Mouse (Mus musculus): ENCODE data around the gene Asap2.

Asap2 gene

DNA sequence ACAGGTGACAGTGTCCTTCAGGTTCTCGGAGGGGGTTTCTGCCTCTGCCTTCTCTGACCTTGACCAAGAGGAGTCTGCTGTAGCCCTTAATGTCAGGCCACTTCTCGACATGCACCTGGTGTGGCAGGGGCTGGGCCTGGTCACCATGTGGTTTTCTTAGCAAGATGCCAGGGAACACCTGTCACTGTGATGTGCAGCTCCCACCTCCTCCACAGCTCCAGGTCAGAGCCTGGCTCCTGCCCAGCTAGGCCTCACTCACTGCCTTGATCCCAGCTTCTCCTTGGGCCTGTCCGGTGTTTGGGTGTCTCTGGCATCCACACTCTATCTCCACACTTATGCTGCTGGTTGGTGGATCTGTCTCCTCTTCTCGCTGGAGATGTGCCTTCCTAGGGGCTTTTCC lies 142.8 kb downstream of the Asap2 start:
- DNase-seq (ENCODE audit: low read depth), result no peak

DNA sequence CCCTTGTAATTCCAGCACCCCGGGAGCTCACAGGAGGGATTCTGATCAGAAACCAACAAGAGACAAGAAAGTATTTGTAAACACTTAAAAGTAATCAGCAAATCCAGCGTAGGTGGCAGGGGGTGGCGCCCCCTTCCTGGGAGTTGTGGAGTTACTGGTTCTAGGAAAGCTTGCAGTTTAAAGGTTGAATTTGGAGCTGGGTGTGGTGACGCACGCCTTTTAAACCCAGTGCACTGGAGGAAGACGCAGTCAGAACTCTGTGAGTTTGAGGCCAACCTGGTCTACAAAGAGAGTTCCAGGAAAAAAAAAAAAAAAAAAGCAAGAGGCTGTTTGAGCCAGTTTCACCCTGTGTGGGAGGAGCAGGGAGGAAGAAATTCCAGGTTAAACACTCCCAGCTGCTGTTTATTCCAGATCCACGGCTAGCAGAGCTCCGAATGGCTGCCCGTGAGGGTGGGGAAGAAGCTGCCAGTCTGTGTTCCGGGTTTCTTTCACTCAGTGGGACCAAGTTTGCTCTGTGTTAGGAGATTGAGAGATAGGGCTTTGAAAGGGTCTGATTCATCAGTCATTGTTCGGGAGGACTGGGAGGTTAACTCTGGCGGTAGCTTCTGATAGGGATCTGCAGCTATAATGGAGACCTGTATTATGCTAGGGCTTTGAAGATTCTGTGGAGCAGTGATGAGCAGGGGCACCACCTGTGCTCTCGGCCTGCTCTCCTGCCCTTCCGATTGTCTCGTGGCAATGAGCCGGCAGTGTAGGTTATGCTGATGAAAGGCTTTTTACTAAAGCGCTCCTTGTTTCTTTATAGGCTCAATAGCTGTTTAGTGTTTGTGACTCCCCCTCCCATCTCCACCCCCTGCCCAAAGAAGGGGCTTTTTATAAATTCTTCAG lies 144.0 kb downstream of the Asap2 start:
- DNase-seq (ENCODE audit: low read depth), result peak; percentile 20

DNA sequence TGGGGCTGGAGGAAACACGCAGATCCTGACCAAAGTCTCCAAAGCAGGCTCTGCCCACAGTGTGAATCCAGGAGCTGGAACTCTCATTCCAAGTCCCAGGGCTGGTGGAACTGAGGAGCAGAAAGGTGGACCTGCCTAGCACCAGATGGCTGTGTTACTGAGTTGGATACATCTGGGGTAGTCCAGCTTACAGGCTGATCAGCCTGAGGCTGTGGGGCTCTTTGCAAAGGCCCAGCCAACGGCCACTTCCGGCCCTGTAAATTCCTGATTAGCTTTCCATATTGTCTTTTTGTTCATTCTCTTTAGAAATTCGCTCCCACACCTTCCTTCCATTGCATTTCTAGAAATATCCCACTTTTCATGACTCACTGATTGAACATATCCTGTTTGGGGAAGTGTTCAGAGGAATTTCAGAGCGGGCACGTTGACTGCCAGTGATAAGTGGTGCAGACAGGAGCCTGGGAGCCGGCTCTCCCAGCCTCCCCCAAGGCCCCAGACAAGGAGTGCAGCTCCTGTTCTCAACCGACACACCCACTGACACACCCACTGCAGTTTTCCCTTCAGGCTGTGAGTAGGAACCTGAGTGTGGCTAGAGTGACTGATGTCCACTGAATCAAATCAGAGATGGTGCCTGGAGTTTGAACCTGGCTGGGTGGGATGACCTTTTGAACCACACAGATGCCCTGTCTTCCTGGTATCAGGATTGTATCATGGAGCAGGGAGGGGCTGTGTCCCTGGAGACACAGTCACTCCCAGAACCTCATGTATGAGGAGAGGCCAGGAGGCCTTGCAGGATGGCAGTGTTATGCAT lies 145.6 kb downstream of the Asap2 start:
- DNase-seq (ENCODE audit: low read depth), result no peak

DNA sequence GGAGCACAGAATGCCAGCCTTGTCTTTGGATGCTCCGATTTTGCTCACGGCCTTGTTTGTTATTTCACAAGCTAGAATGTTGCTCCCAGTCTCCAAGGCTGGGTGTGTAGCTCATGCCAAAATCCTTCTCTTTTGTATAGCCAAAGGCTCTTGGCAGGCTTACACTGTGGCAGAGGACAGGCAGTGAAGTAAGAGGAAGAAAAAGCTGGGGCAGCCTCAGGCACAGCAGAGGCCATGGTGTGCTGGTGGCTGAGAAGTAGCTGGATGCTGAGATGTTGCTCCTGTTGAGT lies 146.1 kb downstream of the Asap2 start:
- no peak for DNase-seq (ENCODE audit: low read depth)

DNA sequence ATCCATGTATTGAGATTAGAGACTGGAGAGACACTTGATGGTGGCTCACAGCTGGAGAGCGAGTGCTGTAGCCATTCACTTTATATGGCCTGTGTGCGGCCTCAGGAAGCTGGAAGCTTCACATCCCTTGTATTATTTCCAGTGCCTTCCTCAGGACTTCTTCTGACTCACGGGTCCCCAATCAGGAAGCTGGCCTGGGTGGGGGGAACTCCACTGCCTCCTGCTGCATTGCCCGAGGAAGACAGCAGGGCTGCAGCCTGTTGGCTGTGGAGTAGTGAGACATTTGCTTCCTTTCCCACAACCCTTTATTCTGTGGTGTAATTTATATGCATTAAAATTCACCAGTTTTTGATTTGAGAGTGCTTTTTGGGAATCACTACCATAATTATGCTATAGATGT lies 149.3 kb downstream of the Asap2 start:
- DNase-seq (ENCODE audit: low read depth), result no peak

DNA sequence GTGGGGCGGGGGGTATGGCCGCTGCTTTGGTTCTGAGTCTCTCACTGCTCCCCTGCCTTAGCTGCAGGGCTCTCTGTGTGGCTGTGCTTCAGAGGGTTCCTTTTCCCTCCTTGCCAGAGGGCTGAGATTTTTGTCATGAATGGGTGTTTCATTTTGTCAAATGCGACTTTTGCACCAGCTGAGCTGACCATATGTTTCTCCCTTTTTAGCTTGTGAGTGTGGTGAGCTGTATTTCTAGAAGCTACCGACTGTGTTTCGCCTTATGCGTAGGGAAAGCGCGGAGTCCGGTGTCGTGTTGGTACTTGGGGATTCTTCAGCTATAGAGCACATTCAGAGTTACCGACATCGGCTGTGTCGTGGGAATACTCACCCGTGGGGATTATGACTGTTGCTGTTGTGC lies 149.9 kb downstream of the Asap2 start:
- DNase-seq (ENCODE audit: low read depth), result no peak

DNA sequence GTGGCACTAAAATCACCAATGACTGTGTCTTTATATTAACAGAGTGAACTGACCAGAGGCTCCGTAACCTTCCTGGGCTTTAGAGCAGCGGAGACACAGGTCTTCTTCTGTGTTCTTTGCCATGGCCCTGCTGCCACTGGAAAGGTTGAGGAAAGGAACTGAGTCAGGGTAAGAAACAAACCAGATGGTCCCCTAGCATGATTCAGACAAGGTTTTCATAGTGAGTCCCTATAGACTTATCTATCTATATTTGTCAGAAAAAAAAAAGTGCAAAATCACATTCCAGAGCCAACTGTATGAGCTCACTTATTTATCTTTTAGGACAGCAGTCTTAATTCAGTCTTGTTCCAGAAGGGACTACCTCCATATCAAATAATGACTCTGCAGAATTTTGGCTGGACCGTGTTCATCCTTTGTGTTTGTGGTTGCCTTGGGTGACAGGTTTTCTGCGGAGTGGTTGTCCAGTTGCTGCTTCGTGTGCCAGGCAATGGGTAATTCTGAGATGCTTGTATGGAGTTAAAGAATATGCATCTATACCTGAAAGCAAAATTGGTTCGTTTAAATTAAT lies 150.6 kb downstream of the Asap2 start:
- no peak for DNase-seq (ENCODE audit: low read depth)

DNA sequence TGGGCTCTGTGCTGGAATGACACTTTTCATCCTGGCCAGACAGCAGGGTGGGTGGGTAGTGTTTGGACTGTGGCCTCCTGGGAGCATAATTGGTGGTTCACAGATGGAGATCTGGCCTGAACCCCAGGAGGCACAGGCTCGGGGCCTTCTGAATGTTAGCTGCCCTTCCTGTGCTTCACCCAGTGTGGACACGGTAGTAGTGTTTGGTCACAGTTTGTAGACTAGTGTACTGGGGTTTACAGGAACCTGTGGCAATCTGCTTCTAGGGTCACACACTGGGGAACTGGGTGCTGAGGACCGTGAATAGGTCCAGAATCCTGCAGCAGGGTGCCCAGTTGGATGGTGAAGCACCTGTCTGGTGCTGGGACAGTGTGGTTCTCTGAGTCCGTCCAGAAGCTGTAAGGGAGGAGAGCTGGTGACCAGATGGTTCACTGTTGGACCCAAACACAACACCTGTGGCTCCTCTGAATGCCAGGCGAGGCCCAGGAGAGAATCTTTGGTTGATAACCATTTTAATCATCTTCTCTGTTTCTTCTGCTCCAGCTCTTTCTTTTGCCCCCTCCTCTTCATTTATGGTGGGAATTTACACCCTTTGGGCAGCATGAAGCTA lies 151.5 kb downstream of the Asap2 start:
- no peak for DNase-seq (ENCODE audit: low read depth)

DNA sequence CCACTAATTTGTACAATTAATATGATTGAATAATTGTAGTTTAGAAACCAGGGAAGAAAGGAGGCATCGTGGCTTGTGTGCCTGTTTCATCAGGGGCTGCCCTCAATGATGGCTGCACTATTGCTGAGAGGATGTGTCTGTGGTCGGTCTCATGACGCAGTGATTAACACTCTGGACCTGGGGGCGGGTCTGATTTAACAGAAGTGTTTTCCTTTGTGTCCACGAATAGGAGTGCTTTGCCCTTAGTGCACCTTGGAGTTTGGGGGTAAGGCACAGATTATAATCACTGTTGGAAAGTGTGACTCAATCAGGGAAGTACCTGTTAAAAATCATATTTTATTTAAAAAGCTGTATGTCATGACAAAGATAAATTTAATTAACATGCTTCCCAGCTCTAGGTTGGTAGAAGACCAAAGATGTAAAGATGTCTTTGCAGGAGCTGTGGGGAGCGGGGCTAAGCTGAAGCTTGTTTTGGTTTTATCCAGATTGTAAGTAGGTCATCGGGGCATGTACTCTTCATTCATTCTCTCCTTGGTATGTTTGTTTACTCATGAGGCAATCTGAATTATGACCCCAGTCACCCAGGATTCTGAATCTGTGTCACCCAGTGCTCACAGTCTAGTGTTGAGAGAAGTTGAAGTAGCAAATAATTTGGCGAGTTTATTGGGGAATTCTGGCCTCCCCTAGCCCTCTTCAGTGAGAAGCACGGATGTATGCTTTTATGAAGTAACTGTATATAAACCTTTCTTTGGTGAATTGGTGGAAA lies 152.4 kb downstream of the Asap2 start:
- peak; percentile 23 for DNase-seq (ENCODE audit: low read depth)

DNA sequence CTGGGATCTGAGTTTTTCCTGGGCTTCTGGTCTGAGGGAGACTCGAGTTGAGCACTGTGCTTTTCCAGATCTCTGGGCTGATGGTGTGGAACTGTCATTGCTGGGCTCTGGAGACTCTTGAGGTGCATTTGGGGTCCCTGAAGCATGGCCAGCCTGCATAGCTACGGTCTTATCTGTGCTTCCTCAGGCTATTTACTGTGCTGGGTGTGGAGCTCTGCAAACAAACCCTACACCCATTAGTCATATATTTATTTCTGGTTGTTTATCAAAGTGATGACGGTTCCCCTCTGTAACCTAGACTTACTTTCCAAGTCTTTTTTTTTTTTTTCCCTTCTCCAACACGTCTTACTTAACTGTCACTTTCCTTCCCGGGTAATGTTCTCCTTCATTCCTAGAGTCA lies 154.3 kb downstream of the Asap2 start:
- DNase-seq (ENCODE audit: low read depth), result no peak

DNA sequence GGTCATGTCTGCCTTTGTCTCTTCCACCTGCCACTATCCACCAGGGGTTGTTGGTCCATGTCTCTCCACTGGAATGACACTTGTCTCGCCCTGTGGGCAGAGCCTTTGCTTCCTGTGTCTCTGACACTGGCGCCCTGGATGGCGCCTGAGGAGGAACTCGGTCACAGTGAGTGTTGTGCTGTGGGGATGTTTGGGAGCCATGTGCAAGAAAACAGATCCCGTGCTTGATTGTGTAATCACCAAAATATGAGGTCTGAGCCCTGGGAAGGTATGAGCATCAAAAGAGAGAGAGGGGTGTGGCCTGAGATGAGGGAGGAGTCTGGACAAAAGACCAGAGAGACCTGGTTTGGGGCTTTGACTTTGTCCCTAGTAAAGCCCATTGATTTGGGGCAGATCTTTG lies 154.8 kb downstream of the Asap2 start:
- DNase-seq (ENCODE audit: low read depth), result no peak

DNA sequence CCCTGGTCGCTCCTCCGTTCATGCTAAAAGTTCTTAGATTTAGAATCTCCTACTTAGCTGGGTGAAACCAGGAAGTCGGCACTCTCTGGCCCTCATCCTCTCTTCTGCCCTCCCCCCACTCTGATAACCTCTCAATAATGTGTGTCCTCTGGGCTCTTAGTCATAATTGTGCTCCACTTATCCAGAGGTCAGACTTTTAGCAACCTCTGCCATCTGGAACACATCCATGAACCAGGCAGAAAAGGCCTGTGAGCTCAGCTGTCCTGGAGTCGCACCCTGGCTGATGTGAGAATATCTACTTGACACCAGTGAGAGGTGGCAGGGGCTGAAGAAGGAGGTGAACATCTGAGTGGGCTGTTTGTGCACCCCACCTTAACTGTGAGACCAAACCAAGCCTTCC lies 156.6 kb downstream of the Asap2 start:
- no peak for DNase-seq (ENCODE audit: low read depth)

DNA sequence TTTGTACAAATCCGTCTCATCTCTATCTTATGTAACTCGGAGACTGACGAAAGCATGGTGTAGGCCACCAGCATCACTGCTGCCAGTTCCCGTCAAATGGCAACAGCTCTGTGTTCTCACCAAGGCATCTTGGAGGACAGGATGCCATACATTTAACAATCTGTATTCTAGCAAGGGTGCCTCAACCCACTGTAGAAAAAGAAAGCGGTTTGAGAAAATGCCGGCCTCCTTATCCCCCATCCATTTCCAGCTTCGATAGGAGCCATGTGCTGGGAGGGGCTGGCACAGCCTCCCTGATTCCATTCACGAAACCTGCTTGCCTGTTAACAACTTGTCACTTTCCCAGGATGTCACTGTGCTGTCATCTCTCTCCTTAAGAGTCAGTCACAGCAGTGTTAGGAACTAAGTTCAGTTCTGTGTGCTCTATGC lies 163.0 kb downstream of the Asap2 start:
- no peak for DNase-seq (ENCODE audit: low read depth)

DNA sequence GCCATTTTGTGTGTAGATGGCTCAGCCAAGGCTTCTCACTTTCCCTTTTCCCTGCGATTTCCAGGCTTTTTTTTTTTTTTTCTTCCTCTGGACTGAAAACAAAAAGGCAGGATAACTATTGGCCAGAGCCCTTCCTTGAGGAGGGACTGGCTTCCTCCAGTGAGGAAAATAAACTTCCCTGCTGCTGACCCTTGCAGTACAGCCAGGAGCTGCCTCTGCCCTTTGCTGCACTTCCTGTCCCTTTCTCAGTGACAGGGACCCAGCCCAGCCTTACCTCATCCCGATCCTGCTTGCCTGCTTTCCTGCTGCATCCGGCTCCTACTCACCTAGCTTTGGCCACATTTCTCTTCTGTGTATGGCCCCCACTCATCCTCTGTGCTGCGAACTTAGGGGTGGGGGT lies 164.8 kb downstream of the Asap2 start:
- DNase-seq (ENCODE audit: low read depth), result no peak

DNA sequence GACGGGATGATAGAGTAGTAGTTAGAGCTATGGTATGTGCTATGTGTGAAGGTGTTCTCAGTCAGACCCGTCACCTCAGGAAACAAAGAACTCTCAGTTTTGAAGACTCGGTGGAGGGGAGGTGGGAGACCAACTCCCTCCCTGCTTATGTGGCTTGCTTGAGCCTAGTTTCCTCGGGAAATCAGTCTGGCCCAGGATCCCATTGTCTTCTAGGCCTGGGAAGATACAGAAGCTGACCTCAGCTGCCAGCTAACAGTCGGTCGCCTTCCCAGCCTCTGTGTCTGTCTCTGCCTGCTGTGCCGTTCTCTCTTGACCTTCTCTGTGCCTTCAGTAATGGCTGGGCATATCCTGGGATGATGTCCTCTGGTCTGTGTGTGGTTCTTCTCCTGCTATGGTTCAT lies 169.0 kb downstream of the Asap2 start:
- DNase-seq (ENCODE audit: low read depth), result no peak

DNA sequence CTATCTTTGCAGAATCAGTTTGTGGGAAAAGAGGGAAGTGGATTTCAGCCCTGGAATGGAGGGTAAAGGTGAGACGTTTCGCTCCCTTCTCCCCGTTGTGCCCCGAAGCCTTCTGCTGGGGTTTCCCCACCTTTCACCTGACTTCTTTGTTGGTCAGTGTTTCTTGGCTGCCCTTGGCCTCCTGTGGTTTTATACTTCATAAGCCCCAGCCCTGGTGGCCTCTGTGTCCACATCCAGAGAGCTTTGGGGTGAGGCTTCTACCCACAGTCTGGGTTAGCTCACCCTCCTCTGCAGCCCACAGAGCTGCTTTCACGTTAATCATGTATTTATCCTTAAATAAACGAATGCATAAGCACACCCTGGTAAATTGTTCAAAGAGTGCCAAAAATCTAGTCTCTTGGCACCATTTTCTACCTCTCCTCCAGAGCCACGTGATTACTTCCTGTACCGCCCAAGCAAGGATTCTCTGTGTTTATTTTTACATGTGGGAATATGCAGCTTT lies 170.1 kb downstream of the Asap2 start:
- DNase-seq (ENCODE audit: low read depth), result no peak

DNA sequence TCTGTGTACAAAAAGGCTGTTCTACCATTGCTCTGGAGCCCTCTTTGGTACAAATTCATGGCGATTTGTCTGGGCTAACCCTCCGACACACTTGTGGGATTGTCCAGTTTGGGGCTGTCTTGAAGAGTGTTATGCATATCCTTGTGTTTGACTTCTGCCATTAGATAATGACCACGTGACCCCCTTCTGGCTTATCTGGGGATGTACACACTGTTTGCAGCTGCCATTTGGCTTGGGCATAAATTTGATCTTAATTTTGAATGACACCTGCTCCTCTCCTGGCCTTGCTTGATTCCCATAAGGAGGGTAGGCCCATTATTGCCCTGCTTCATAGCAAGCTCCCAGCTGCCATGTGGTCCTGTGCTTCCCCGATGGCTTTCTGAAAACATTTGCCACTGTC lies 171.6 kb downstream of the Asap2 start:
- DNase-seq (ENCODE audit: low read depth), result no peak

DNA sequence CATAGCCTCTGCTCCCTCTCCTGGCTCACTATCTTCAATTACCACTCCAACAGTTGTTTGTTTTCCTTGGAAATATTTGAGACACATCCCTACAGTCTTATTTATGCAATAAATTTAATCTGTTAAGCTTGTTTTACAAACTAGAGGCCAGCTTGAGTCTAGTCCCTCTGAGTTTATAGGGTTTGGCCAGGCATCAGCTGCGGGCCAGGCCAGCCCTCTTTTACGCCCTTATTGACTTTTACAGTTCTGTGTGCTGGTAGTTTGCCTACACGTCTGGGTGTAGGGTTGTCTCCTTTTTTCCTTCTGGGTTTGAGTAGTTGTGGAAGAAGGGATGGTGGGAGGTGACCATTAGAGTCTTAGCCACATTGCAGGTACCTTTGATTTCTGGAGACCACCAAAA lies 173.4 kb downstream of the Asap2 start:
- DNase-seq (ENCODE audit: low read depth), result no peak

DNA sequence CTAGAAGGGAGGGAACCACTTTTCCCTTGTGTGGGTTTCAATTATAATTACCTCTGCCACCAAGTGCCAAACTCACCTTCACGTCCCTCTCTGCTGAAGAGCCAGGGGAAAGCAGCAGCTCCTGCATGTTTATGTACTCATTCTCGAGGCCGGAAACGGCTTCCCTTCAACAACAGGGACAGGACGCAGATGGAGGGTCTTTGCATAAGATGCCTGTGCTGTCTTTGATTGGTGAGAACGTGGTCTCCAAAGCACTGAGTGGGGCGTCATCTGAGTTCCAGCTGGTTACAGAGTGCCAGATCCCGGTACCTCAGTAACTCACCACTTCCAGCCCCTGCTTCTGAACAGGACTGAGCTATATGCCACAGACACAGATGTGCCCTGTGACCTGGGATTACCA lies 174.0 kb downstream of the Asap2 start:
- no peak for DNase-seq (ENCODE audit: low read depth)

DNA sequence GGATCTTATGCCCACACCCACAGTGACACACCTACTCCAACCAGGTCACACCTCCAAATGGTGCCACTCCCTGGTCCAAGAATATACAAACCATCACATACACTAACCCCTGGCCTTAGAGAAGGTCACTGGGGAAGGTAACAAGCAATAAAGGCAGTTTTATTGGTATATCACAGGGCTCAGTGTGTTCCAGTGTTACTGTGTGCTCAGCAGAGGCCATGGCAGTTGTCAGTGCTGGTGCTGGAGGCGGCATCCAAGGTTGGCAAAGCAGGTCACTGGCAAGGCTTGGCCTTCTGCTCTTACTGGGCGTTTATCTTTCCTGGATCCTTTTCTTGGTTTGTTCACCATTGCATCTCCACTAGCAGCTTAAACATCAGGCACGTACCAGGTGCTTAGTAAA lies 174.9 kb downstream of the Asap2 start:
- no peak for DNase-seq (ENCODE audit: low read depth)

DNA sequence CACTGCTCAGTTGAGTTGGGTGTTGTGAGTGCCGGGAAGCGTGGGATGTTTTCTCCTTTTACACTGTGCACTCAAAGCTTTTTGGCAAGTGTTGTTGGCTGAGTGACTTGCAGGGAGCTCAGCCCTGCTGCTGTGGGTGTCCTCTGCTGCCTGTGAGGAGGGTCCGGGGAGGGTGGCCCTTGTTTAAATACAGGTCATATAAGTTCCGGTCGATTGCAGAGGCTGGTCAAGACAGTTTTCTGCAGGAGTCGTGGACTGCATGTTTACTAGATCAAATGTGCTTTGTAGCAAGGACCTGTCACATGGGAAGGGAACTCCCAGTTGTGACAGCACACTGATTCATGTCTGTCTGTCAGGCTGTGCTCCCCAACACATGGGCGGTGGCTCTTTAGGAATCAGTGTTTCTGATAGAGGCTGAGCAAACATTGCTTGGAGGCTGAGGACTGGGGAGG lies 175.7 kb downstream of the Asap2 start:
- DNase-seq (ENCODE audit: low read depth), result no peak
